Mouse (Mus musculus): ENCODE measurements around the gene Olfr1410. TPM values are rescaled to one million over a fixed set of nuclear protein-coding genes. Genes with fewer than 3 reads are reported as not detected.
A peak's percentile ranks its signal among the peaks of the same experiment; 100 is the strongest.

The Olfr1410 gene
- polyA plus RNA-seq, 1 experiment = not detected

DNA sequence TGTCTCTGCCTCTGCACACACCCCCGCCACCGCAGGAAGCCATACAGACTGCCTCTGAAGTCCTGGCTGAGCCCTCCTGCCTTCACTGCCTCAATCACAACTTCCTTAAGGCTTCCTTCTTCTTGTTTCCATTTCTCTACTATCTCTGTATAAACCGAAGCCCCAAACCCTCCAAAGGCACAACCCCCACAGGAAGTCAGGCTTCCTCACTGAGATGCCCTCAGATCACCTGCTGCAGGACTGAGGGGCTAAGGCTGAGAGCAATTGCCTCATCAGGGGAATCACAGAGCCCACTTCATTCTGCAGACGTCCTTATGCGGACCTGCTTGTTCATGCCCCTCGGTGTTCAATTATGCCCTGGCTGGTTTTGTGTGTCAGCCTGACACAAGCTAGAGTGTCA lies 34.8 kb downstream of the Olfr1410 start:
- DNase-seq (ENCODE audit: low read depth) = no peak

DNA sequence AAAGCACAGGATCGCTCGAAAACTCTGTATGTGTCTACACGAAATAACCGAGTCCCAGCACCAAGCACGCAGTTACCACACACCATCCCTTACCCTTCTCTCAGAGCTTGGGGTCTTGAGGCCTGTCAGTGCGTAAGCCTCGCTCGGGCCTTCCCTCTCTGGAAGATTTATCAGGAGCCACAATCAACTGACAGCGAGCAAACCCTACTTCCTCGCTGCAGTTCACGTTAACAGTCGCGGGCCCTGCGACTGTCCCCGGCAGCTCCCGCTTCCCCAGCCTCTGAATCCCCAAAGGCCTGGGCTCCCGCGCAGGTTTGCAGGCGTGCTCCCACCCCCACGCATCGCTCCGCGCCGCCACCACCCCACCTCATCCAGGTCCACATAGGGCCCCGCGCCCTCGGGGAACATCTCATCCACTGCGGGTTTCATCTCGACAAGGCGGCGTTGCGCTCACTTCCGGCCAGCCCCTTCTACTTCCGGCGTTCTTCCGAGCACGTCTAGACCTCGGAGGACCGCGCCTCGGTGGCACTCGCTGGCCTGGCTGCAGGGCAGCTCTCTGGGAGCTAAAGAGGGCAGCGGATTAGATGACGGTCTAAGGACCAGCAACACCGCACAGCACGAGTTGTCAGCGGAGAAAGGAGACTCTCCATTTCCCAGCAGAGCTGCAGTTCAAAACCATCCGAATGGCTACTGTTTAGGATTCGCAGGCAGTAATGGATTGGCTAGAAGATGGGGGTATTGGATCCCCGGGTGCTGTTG lies 36.1 kb downstream of the Olfr1410 start, which contains the start of gene Cops9:
Cops9 (minus strand) TSS at position 472 of the 759 bp plus-strand sequence.
- DNase-seq (ENCODE audit: low read depth) = peak; percentile 28

DNA sequence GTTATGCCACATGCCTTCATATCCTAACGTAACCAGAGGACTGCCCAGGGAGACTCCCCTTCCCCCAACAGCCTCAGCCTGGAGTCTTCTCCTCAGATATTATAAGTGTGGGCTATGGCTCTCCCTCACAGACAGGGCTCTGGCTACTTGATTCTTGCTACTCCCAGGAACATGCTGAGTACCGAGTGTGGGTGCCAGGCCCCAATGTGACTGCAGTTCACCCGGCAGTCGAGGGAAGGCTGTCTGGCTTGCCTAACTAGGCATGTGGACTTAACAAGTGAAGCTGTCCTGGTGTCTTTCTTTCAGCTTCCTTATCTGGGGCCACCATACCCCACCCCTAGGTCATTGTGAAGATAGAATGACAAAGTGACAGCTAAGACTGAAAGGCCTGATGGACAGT lies 38.1 kb downstream of the Olfr1410 start:
- no peak for DNase-seq (ENCODE audit: low read depth)

DNA sequence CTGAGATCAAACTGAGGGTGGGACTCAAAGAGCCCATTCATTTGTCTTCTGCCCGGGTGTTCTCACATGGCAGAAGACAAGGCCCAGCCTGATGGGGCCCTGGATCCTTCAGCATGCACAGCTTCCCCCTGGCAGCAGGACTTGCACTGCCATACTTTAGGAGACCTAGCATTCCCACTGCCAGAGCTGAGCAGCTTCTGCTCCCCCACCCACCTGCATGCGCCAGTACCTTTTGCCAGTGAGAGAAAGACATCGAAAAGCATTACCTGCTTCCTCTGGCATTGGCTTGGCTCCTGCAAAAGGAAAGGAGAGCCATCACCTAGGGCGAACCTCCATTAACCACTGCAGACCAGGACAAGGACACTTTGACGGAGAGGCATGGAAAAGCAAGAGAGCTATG lies 39.3 kb downstream of the Olfr1410 start:
- no peak for DNase-seq (ENCODE audit: low read depth)

DNA sequence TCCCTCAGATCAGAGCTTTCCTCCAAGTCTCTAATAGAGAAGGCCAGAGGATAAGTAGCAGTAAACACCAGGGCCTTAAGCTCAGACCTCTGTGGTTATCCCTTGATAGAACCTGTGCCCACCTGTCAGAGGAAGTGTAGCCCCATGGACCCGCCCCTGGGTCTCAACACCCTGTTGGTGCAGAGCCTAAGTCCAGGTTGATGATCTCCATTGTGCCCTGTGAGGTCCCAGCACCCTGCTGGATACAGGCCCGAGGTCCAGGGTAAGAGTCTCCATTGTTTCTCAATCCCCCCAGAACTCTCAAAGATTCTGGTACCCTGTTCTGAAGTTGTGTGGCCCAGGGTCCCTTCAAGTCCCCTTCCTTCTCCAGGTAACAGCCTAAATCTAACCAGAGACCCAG lies 40.5 kb downstream of the Olfr1410 start:
- no peak for DNase-seq (ENCODE audit: low read depth)

DNA sequence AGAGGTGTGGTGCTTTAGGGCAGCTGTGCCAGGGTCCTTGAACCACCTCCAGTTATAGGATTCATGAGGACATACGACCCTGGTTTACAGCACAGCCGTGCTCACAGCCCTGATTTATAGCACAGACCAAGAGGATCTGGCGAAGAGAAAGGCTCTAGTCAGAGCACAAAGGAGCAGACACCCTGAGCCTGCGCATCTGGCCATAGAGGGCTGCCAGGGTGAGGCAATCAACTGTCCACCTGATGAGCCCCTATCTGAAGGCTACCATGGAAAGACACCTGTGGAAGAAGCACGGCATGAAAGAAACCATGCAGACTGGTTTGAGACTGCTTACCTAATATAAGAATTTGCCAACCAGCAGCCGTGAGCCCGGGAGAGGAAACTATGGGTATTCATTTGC lies 41.0 kb downstream of the Olfr1410 start:
- DNase-seq (ENCODE audit: low read depth) = no peak

DNA sequence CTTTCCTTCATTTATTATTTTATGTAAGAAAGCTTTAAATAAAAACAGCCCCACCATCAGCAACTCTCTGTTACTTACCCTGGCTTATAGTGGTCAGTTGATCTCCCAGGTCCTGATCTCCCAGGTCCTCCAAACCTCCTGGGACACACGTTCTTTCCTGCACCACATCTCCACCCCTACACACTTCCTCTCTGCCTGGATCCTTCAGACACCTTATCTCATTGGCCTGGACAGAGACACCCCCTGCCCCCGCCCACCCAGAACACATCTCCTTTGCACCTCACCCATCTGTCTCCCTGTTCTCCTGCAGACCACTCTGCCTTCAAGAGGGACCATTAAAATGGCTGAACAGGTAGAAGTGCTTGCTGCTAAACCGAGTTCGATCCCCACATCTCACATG lies 41.4 kb downstream of the Olfr1410 start:
- no peak for DNase-seq (ENCODE audit: low read depth)

DNA sequence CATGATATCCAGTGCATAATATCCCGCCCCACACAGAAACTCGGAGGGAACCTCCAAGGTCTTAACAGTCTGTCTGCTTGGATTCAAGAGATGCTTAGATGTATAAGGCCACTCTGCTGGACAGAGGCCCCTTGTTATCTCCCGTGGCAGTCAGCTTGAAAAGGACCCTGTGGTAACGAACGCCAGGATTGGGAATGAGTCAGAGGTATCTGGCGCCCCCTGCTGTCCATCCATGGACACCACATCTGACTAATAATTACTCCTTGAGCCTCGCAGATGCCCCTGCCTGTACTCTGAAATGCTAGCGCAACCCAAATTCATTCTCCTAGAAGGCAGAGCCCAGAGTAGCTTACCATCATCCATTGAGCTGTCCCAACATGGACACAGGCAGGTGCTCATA lies 42.2 kb downstream of the Olfr1410 start:
- no peak for DNase-seq (ENCODE audit: low read depth)

DNA sequence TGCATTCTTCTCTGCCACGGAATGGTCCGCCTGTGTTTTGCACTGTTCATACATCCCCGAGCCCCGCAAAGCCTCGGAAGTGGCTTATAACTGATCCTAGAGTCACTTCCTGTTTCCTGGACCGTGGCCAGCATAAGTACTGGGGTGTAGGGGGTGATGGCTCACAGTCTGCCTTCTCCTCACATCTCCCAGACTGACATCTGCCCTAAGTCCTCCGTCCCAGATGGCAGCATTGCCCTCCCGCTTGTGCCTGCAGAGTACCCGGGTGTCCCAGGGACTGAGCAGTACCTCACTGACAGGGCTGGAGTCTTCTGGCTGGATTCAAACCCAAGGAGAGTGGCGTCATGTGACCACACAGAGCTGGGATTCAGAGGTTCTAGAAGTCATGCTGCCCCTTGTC lies 42.6 kb downstream of the Olfr1410 start:
- DNase-seq (ENCODE audit: low read depth) = no peak

DNA sequence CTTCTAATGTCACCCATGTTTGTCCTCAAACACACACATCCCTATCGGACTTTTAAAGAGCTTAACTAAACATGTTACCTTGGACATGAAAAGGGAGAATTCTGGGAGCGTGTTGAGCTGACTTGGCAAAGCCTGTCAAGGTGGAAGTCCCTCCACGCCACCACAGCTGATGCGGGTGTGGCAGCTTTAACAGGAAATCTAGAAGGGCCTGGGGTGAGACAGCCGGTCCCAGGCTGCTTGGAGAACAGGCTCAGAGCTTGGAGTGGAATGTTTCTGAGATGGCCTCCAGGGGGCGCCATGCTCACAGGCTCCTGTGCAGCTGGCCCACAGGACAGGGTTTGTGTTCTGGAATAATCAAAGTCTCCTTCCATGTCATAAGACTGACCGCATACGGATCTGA lies 43.1 kb downstream of the Olfr1410 start, which contains the start of gene Otos:
Otos (minus strand) TSS at position 169 of the 400 bp plus-strand sequence.
- no peak for DNase-seq (ENCODE audit: low read depth)

DNA sequence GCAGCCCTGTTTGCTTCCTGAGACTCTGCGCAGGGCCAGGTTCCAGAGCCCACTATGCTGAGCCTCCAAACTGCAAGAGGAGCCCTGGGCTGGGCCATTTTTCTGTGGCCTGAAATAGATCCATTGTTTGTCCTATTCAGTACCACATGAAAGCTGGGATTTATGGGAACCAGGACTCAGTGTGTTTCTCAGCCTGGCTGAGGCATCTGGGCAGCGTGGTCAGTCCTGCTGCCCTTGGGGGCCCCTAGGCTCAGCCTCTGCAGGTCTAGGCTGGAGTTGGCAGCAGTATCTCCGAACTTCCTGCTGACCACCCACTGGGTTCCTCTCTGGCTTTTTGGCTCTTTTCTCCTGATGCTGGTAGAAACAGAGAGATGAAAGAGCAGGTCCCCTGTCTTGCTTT lies 45.9 kb downstream of the Olfr1410 start:
- DNase-seq (ENCODE audit: low read depth) = no peak

DNA sequence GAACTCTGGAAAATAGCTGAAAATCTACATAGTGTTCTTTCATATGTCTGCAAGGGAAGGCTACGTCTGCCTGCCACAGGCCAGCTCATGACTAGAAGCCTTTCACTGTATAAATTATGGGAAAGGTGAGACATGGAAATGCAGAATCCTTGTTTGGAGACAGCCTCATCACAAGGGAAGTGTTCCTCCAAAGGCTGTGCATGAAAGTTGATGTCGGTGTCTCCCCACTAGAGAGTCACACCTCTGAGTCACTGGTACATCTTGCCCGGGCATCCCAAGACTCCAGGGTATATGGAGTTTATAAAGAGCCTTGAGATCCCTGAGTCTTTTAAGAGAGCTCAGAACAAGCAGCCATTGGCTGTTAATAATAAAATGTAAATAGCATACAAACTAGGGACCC lies 47.6 kb downstream of the Olfr1410 start:
- no peak for DNase-seq (ENCODE audit: low read depth)

DNA sequence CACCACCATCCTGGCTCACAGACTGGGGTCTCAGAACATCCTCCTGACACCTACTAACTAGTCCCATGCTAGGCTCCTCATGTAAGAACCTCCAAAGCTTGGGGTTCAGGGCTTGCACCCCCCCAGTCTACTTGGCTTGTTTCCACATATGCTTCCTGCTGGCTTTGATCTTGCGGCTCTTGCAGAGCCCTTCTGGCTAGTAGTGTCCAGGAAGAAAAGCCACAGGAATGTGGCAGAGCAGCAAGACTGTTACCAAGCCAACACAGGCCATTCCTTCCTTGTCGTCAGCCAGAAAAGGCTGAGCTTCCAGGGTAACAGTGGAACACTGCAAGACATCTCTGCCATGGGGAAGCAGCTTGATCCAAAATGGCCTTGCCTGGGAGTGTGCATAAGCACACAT lies 49.1 kb downstream of the Olfr1410 start:
- DNase-seq (ENCODE audit: low read depth) = no peak

DNA sequence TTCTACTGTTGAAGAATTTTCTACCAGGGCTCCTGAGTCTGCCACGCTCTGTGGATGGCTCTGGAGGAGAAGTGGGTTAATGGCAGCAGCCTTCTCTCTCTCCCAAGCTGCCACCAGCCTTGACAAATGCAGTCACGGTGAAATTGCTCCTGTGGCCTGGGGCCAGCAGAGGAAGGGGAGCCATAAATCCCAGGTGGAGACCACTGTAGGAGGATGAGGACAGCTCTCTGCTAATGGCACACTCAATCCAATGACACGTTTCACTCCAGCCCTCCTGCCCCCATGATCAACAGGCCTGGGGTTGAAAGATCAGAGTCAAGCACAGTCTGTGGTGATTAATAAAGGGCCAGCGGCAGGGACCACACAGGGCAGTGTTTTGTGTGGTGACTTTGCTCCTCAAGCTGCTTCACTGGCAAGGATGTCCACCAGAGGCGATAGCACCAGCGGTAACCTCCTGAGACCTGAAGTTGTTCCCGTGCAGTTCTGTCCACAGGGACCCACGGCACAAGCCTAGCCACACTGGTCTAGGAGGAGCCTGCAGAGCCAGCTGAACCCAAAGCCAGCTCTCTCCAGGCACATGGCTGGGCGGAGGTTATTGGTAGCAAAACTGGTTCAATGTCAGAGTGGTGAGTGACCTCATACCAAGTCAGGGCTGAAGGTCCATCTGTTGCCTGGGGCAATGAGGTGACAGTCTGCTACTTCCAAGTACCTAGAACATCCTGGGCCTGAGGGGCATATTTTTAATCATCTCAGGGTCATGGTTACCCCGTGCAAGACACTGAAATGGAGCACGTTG lies 51.6 kb downstream of the Olfr1410 start:
- DNase-seq (ENCODE audit: low read depth) = no peak

DNA sequence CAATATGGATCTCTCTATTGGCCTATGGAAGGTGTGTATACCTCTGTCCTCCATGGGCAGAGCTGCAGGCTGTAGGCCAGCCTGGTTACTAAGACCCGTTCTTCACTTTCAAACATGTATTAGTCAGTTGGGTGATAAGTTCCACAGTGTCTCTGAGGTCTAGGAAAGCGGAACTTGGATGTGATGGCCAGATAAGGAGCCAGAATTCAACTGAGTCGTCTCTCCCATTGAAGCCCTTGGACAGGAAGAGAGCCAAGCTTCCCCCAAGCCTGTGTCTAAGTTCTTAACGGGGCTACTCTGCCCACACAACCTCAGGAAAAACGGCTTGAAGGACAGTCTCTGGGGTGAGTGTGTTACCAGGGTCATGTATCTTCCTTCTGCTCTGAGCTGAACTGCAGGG lies 53.8 kb downstream of the Olfr1410 start:
- DNase-seq (ENCODE audit: low read depth) = no peak

Other genes starting within 250 kb of the Olfr1410 start
- gene Ndufa10, start 131.9 kb upstream of the Olfr1410 start, polyA plus RNA-seq (2012; rRNA removed) = 112 and 119 TPM in 2 replicates
- gene Olfr1416, start 120.7 kb upstream of the Olfr1410 start, polyA plus RNA-seq (2012; rRNA removed) = not detected in 2 replicates
- gene Olfr1415, start 109.7 kb upstream of the Olfr1410 start, polyA plus RNA-seq (2012; rRNA removed) = not detected in 2 replicates
- 1.5 and 1.9 TPM in 2 replicates for gene Olfr1414, start 87.1 kb upstream of the Olfr1410 start, polyA plus RNA-seq (2012; rRNA removed)
- gene Olfr1413, start 34.5 kb upstream of the Olfr1410 start, polyA plus RNA-seq (2012; rRNA removed) = not detected in 2 replicates
- not detected in 2 replicates for gene Olfr1412, start 20.0 kb upstream of the Olfr1410 start, polyA plus RNA-seq (2012; rRNA removed)
- gene Olfr1411, start 11.4 kb upstream of the Olfr1410 start, polyA plus RNA-seq (2012; rRNA removed) = not detected in 2 replicates
- gene Olfr12, start 12.0 kb downstream of the Olfr1410 start, polyA plus RNA-seq (2012; rRNA removed) = not detected in 2 replicates
- gene Cops9, start 36.2 kb downstream of the Olfr1410 start, polyA plus RNA-seq (2012; rRNA removed) = 223 and 237 TPM in 2 replicates
- gene Otos, start 43.1 kb downstream of the Olfr1410 start, polyA plus RNA-seq (2012; rRNA removed) = 0.55 and 0.89 TPM in 2 replicates
- 49.0 and 74.4 TPM in 2 replicates for gene Gpc1, start 225.9 kb downstream of the Olfr1410 start, polyA plus RNA-seq (2012; rRNA removed)

Data from gonadal fat pad, adult 2 months (tissue).